ENCODE assay signal across 25 mouse cellular contexts in genomic region chr1:156589811-156590305, GRCm38 (mm10). TPM values are rescaled to one million over a fixed set of nuclear protein-coding genes. Genes with fewer than 3 reads are reported as not detected.
DNase-seq lines count a peak whose midpoint lies in the region; ATAC-seq and TF ChIP-seq lines count a peak whose summit lies in the region.
"Had no signal": no experiment of that assay in that cellular context is flagged by ENCODE, and none has a peak within 500 bp of the region (broad histone marks: within the 10 kb centered on the region; RNA-seq: fewer than 3 reads in every experiment).

No protein-coding gene starts in this region.

- peak; percentile 30 to 31 for DNase-seq in heart, postnatal 10 days
- DNase-seq in heart, embryonic 10.5 days (ENCODE audit: low spot score): no peak
- peak; percentile 76 for DNase-seq in lung, embryonic 14.5 days
- DNase-seq in lung, postnatal 10 days: no peak
- DNase-seq in 3T3-L1 (ENCODE audit: low read depth, low spot score): peak; percentile 38
- peak; percentile 57 for DNase-seq in NIH3T3 (ENCODE audit: low read depth)
- no peak for DNase-seq in retina, embryonic 14.5 days (ENCODE audit: low spot score)
- DNase-seq: adrenal gland, postnatal 10 days; adrenal gland, postnatal 36 days; cerebellum, adult 18-20 months; cerebellum, adult 9-10 months; cerebellum, postnatal 14 days; gastrocnemius, postnatal 25 days; kidney, adult 18-20 months had no signal

- no peak overlapping the region for H3K27ac ChIP-seq in heart, embryonic 10.5 days
- no peak overlapping the region for H3K27ac ChIP-seq in lung, embryonic 14.5 days (ENCODE audit: low read depth)
- H3K27ac ChIP-seq: embryonic facial prominence, embryonic 12.5 days; embryonic facial prominence, embryonic 15.5 days; forebrain, embryonic 12.5 days; forebrain, embryonic 15.5 days; heart, embryonic 13.5 days; hindbrain, embryonic 14.5 days; hindbrain, postnatal 0 days had no signal

- H3K27me3 ChIP-seq in heart, embryonic 10.5 days (ENCODE audit: insufficient read depth, poor library complexity, severe bottlenecking): no peaks in the 10 kb centered on the region
- no peaks in the 10 kb centered on the region for H3K27me3 ChIP-seq in lung, embryonic 14.5 days (ENCODE audit: insufficient read depth, low read length)
- H3K27me3 ChIP-seq: embryonic facial prominence, embryonic 12.5 days; embryonic facial prominence, embryonic 15.5 days; forebrain, embryonic 12.5 days; forebrain, embryonic 15.5 days; heart, embryonic 13.5 days; Patski had no signal

- no peak overlapping the region for H3K4me2 ChIP-seq in lung, embryonic 14.5 days
- H3K4me2 ChIP-seq: embryonic facial prominence, embryonic 12.5 days; embryonic facial prominence, embryonic 15.5 days; forebrain, embryonic 12.5 days; forebrain, embryonic 15.5 days; heart, embryonic 13.5 days; hindbrain, embryonic 14.5 days had no signal

- H3K4me3 ChIP-seq in heart, embryonic 10.5 days: no peak overlapping the region
- H3K4me3 ChIP-seq in lung, embryonic 14.5 days (ENCODE audit: low read depth, low read length): no peak overlapping the region
- H3K4me3 ChIP-seq: embryonic facial prominence, embryonic 12.5 days; embryonic facial prominence, embryonic 15.5 days; erythroblast, embryonic 14.5 days; forebrain, embryonic 12.5 days; forebrain, embryonic 15.5 days; heart, embryonic 13.5 days had no signal

- H3K9ac ChIP-seq in lung, embryonic 14.5 days: no peak overlapping the region
- H3K9ac ChIP-seq: embryonic facial prominence, embryonic 12.5 days; embryonic facial prominence, embryonic 15.5 days; forebrain, embryonic 12.5 days; forebrain, embryonic 15.5 days; heart, embryonic 13.5 days; hindbrain, embryonic 14.5 days had no signal

- TF ChIP-seq CTCF in lung, embryonic 14.5 days (IDR thresholded peaks at IDR 0.05; ENCODE audit: low read depth): no peak

- H3K4me1 ChIP-seq in heart, embryonic 10.5 days: peaks cover 8% of the 10 kb centered on the region; the same call in 1 of the 2 replicates
- no peaks in the 10 kb centered on the region for H3K4me1 ChIP-seq in lung, embryonic 14.5 days (ENCODE audit: insufficient read depth)
- H3K4me1 ChIP-seq: embryonic facial prominence, embryonic 15.5 days; forebrain, embryonic 12.5 days; forebrain, embryonic 15.5 days had no signal

- ATAC-seq in lung, embryonic 14.5 days (ENCODE audit: insufficient read depth): peak; percentile 50
- ATAC-seq: forebrain, embryonic 15.5 days; hindbrain, postnatal 0 days; inflammation-experienced regulatory T-cells, adult 6 months; intestine, embryonic 16.5 days; Patski had no signal

- WGBS in heart, embryonic 10.5 days: 91% methylated on average over 3 of the region's 3 CpGs
- WGBS in lung, embryonic 14.5 days: 54% methylated on average over 3 of the region's 3 CpGs

- H3K36me3 ChIP-seq in heart, embryonic 10.5 days: peaks cover 4% of the 10 kb centered on the region; the same call in 1 of the 2 replicates
- no peaks in the 10 kb centered on the region for H3K36me3 ChIP-seq in lung, embryonic 14.5 days (ENCODE audit: insufficient read depth)
- H3K36me3 ChIP-seq: embryonic facial prominence, embryonic 12.5 days; embryonic facial prominence, embryonic 15.5 days; forebrain, embryonic 12.5 days; forebrain, embryonic 15.5 days; heart, embryonic 13.5 days had no signal

- H3K9me3 ChIP-seq in heart, embryonic 10.5 days: no peaks in the 10 kb centered on the region
- H3K9me3 ChIP-seq in lung, embryonic 14.5 days (ENCODE audit: low read depth, low read length): no peaks in the 10 kb centered on the region
- H3K9me3 ChIP-seq: embryonic facial prominence, embryonic 12.5 days; embryonic facial prominence, embryonic 15.5 days; forebrain, embryonic 15.5 days; heart, embryonic 13.5 days had no signal

- intact Hi-C loops in heart, postnatal 10 days (cut with DNase I): no loop called here

RNA-seq across cellular contexts. Expression of gene Abl2, which starts 31.3 kb away (rescaled TPM):
- total RNA-seq in heart, postnatal 10 days (2021): 10 to 100 TPM; 24.2 to 25.3 TPM
- 3.3 and 3.8 TPM in 2 replicates for polyA plus RNA-seq in heart, embryonic 10.5 days (2016; fragmentation: Nextera tagmentation; extraction: Ambion mirVana)
- 6.0 and 6.2 TPM in 2 replicates for polyA plus RNA-seq in lung, embryonic 14.5 days (2014; fragmentation: Nextera tagmentation; extraction: Ambion mirVana)

Comparison
In these comparisons a context has a peak if more than half of its experiments do, and no peak if none do; other contexts are left out.
1. DNase-seq: peak in heart, postnatal 10 days (2 of 2), lung, embryonic 14.5 days (single experiment), 3T3-L1 (single experiment) and NIH3T3 (single experiment); none in heart, embryonic 10.5 days (single experiment), lung, postnatal 10 days (single experiment) and retina, embryonic 14.5 days (single experiment).